Mouse (Mus musculus) liver, postnatal 0 days (tissue): ENCODE measurements around the gene Amigo1. TPM values are rescaled to one million over a fixed set of nuclear protein-coding genes. Genes with fewer than 3 reads are reported as not detected.
A peak's percentile ranks its signal among the peaks of the same experiment; 100 is the strongest.

Source experiments
- ATAC-seq: fragments of 200-750 bp; cut with Nextera tagmentation; 2 replicates; pipeline ENCODE4 v1.8.0; 2017; ENCODE audit warnings: mild to moderate bottlenecking, moderate library complexity
- DNase-seq: peaks from one replicate; pipeline ENCODE4 v3.0.0-alpha.2; 2016
- H3K27ac ChIP-seq: fragments of 300-500 bp; sonication (generic); 2 replicates; pipeline ENCODE4 v1.5.1; 2014; ENCODE audit warnings: antibody characterized with exemption, moderate library complexity, mild to moderate bottlenecking, low read depth
- H3K27me3 ChIP-seq: fragments of 300-500 bp; sonication (generic); 2 replicates; pipeline ENCODE4 v1.6.1; 2014; ENCODE audit warnings: low read length, control low read depth, mixed read lengths; ENCODE audit not compliant: insufficient read depth
- H3K36me3 ChIP-seq: fragments of 300-500 bp; sonication (generic); replicated peaks from 2 replicates; pipeline ENCODE4 v1.6.1; 2014; ENCODE audit warnings: mild to moderate bottlenecking, control low read depth, low read length, moderate library complexity, mixed read lengths; ENCODE audit not compliant: insufficient read depth
- H3K4me1 ChIP-seq: fragments of 300-500 bp; sonication (generic); 2 replicates; pipeline ENCODE4 v1.6.1; 2014; ENCODE audit warnings: antibody characterized with exemption, mild to moderate bottlenecking, control low read depth; ENCODE audit not compliant: insufficient read depth
- H3K4me2 ChIP-seq: fragments of 300-500 bp; sonication (generic); 2 replicates; pipeline ENCODE4 v1.6.1; 2014; ENCODE audit warnings: low read depth, mild to moderate bottlenecking, low read length, moderate library complexity, mixed read lengths
- H3K4me3 ChIP-seq: fragments of 300-500 bp; sonication (generic); 2 replicates; pipeline ENCODE4 v1.5.1; 2014; ENCODE audit warnings: low read depth, low read length
- H3K9ac ChIP-seq: fragments of 300-500 bp; sonication (generic); replicated peaks from 2 replicates; pipeline ENCODE4 v1.6.1; 2014; ENCODE audit warnings: mild to moderate bottlenecking, moderate library complexity
- H3K9me3 ChIP-seq: fragments of 300-500 bp; sonication (generic); 2 replicates; pipeline ENCODE4 v1.6.1; 2016; ENCODE audit warnings: mild to moderate bottlenecking, control low read depth, low read length, mixed read lengths
- CTCF ChIP-seq: sonication (generic); IDR thresholded peaks from 2 replicates; pipeline ENCODE4 v1.5.1; 2016; ENCODE audit warnings: antibody characterized with exemption, low read depth
- EP300 ChIP-seq: IDR thresholded peaks from 2 replicates; pipeline ENCODE4 v1.6.1; 2016; ENCODE audit warnings: antibody characterized with exemption, low read depth, mild to moderate bottlenecking
- WGBS: fragments of 180-500 bp; shearing (Covaris S2); extraction: QIAGEN DNeasy Blood & Tissue Kit; methylation state at CpG from one replicate; pipeline ENCODE4 v1.1.7; 2014; ENCODE audit not compliant: insufficient replicate concordance; 5-methylcytosine and 5-hydroxymethylcytosine counted together
- polyA plus RNA-seq: library from polyadenylated mRNA; unstranded; fragments of >200 nt; fragmentation: Nextera tagmentation; extraction: Ambion mirVana; gene quantifications from 2 replicates; pipeline ENCODE4 v1.2.1, GENCODE M21; 2015

The Amigo1 gene
- polyA plus RNA-seq, 1 experiment from 2014 or later, result 1.2 TPM

DNA sequence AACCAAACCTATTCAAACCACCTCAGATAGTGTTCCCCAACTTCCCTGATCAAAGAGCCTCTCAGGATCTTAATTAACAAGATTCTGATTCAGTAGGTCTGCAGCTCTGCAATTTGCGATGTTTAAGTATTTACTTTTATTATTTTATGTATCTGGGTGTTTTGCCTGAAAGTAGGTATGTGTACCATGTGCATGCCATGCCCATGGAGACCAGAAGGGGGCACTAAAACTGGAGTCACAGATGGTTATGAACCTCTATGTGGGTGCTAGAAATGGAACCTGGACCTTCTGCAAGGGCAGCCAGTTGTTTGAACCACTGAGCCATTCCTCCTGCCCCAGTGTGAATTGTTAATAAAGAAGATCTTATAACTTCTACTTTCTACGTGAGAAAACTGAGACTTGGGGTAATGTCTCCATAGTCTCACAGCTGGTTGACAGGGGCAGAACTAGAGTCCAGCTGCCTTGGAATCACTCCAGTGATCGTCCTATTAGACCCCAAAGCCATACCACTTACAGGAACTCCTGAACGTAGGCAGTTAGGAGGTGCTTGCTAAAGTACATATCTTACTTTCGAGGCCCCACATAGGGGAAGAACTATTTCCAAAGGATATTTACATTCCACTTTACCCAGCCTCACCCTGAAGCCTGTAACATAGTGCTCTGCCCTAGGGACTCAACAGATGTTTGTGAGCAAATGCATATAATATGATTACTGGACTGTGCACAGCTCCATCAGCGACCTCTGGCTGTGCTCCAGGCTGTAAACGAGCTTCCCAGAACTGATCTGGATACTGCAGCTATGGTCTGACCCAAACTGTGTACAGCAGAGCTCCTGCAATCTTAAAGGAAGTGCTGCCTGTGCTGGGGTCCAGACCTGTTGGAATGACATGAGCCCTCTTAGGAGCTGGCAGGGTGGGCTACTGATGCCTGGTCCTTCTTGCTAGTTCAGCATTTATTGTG is 7.1 kb upstream of the Amigo1 start:
- Histone ChIP-seq H3K27me3 (no peaks in the 10 kb centered on the region), H3K4me2 (no peak overlapping the region), H3K9ac (no peak overlapping the region), H3K36me3 (no peaks in the 10 kb centered on the region), H3K4me1 (no peaks in the 10 kb centered on the region), H3K9me3 (no peaks in the 10 kb centered on the region), H3K4me3 (no peak overlapping the region), H3K27ac (no peak overlapping the region)
- 69% methylated on average over 7 of the region's 7 CpGs for WGBS
- peak; percentile 31 for TF ChIP-seq CTCF
- no peak for TF ChIP-seq EP300
- ATAC-seq (no peak), DNase-seq (no peak)

DNA sequence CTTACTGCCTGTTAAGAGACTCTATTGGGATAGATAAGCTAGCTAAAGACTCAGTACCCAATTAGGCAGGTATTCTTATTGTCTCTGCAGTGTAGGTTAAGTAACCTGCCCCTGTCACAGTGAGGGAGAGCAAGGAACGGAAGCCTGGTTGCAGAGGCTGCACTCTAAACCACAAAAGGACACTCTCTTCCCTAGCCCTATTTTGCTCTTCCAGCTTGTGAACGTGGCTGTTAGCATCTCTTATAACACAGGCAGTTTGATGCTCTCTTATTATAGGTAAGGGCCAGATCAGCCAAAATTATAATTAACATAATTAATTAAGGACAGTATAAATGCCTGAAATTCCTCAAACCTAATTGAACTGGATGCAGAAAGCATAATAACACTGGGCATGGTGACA is 5.6 kb upstream of the Amigo1 start:
- no peak overlapping the region for H3K9ac ChIP-seq
- H3K4me3 ChIP-seq, result no peak overlapping the region
- 18% methylated on average over 2 of the region's 2 CpGs for WGBS
- H3K4me2 ChIP-seq, result no peak overlapping the region
- ATAC-seq (no peak), DNase-seq (no peak)
- H3K4me1 ChIP-seq, result peaks cover 1% of the 10 kb centered on the region; the same call in 1 of the 2 replicates
- no peaks in the 10 kb centered on the region for H3K9me3 ChIP-seq
- H3K27ac ChIP-seq, result no peak overlapping the region
- H3K36me3 ChIP-seq, result no peaks in the 10 kb centered on the region
- TF ChIP-seq CTCF (no peak), EP300 (no peak)
- no peaks in the 10 kb centered on the region for H3K27me3 ChIP-seq

DNA sequence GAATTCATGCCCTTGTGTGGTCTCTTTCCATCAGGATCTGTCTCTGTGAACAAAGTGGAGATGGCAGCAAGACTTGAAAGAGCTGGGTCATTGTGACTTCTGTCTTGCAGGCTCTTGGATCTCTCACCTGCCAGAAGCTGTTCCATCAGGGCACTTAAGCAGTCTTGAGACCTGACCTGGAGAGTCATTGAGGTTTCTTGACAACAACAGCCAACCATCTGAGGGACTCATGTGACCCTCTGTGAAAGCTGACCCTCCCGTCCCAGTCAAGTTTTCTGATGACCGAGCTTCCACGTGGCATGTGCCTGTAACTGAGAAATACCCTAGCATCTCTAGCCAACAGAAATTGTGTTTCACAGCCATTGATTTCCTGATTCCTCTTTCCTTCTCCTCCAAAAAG is 1.4 kb upstream of the Amigo1 start:
- H3K4me1 ChIP-seq, result peaks cover 15% of the 10 kb centered on the region
- ATAC-seq, result no peak
- 66% methylated on average over 3 of the region's 3 CpGs for WGBS
- no peak overlapping the region for H3K4me3 ChIP-seq
- no peak overlapping the region for H3K4me2 ChIP-seq
- H3K36me3 ChIP-seq, result no peaks in the 10 kb centered on the region
- no peak overlapping the region for H3K27ac ChIP-seq
- TF ChIP-seq CTCF, result no peak
- TF ChIP-seq EP300, result no peak
- H3K9ac ChIP-seq, result no peak overlapping the region
- no peak for DNase-seq
- no peaks in the 10 kb centered on the region for H3K9me3 ChIP-seq
- peaks cover 7% of the 10 kb centered on the region; the same call in 1 of the 2 replicates for H3K27me3 ChIP-seq

DNA sequence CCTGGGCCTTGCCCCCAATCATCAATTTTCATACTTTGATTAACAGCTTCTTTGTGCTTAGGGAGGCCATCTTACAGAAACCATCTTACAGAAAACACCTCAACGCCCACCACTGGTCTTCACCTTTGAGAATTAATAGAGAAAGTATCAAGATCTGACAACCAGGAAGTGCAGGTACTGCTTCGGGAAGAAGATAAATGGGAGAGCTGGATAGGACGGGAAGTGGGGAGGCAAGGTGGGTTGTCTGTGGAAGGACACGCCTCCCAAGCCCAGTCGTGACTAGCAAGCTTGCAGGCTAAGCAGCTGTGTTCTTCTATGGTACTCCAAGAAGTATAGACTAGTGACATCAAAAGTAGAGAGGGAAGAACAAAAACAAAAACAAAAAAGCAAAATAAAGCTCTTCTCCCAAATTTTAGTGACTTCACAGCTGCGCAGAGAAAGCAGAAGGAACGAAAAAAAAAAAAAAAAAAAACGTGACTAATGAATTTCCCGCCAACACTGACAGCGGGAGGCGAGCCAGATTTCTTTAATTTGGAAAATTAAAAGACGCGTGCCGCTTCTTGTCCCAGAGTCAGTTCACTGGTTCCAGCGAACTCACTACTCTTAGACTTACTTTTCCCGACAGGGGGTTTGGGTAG is 556 bp upstream of the Amigo1 start:
- WGBS, result 4% methylated on average over 16 of the region's 16 CpGs
- no peak for DNase-seq
- peak overlapping the region; percentile 74 for H3K4me3 ChIP-seq
- H3K4me1 ChIP-seq, result peaks cover 15% of the 10 kb centered on the region
- H3K27ac ChIP-seq, result no peak overlapping the region
- H3K36me3 ChIP-seq, result no peaks in the 10 kb centered on the region
- H3K4me2 ChIP-seq, result peak overlapping the region; percentile 98
- H3K9ac ChIP-seq, result peak overlapping the region; percentile 73
- H3K27me3 ChIP-seq, result peaks cover 7% of the 10 kb centered on the region; the same call in 1 of the 2 replicates
- TF ChIP-seq CTCF (no peak), EP300 (no peak)
- ATAC-seq, result no peak
- no peaks in the 10 kb centered on the region for H3K9me3 ChIP-seq

DNA sequence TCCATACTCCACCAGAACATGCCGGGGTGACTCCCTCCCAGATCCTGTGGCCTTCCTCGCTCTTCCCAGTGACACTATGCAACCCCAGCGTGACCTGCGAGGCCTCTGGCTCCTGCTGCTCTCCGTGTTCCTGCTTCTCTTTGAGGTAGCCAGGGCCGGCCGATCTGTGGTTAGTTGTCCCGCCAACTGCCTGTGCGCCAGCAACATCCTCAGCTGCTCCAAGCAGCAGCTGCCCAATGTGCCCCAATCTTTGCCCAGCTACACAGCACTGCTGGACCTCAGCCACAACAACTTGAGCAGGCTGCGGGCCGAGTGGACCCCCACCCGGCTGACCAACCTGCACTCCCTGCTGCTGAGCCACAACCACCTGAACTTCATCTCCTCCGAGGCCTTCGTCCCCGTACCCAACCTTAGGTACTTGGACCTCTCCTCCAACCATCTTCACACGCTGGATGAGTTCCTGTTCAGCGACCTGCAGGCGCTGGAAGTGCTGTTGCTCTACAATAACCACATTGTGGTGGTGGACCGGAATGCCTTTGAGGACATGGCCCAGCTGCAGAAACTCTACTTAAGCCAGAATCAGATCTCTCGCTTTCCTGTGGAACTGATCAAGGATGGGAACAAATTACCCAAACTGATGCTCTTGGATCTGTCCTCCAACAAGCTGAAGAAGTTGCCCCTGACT is 1.1 kb downstream of the Amigo1 start:
- DNase-seq (no peak), ATAC-seq (no peak)
- H3K4me1 ChIP-seq, result peaks cover 15% of the 10 kb centered on the region
- no peak overlapping the region for H3K9ac ChIP-seq
- peaks cover 7% of the 10 kb centered on the region; the same call in 1 of the 2 replicates for H3K27me3 ChIP-seq
- H3K36me3 ChIP-seq, result no peaks in the 10 kb centered on the region; the same call in 1 of the 2 replicates
- no peaks in the 10 kb centered on the region for H3K9me3 ChIP-seq
- peak overlapping the region; percentile 74 for H3K4me3 ChIP-seq
- peak overlapping the region; percentile 98; the same call in 1 of the 2 replicates for H3K4me2 ChIP-seq
- TF ChIP-seq CTCF, result no peak
- no peak for TF ChIP-seq EP300
- H3K27ac ChIP-seq, result no peak overlapping the region
- WGBS, result 56% methylated on average over 20 of the region's 20 CpGs
